Mouse (Mus musculus): ENCODE measurements at regions not wholly inside any gene's neighbourhood (a gene's known extent, or its start where the extent isn't known, plus 50 kb on each side); places are given as distances from the start of the nearest gene placed in this dataset.
A peak's percentile ranks its signal among the peaks of the same experiment; 100 is the strongest.

DNA sequence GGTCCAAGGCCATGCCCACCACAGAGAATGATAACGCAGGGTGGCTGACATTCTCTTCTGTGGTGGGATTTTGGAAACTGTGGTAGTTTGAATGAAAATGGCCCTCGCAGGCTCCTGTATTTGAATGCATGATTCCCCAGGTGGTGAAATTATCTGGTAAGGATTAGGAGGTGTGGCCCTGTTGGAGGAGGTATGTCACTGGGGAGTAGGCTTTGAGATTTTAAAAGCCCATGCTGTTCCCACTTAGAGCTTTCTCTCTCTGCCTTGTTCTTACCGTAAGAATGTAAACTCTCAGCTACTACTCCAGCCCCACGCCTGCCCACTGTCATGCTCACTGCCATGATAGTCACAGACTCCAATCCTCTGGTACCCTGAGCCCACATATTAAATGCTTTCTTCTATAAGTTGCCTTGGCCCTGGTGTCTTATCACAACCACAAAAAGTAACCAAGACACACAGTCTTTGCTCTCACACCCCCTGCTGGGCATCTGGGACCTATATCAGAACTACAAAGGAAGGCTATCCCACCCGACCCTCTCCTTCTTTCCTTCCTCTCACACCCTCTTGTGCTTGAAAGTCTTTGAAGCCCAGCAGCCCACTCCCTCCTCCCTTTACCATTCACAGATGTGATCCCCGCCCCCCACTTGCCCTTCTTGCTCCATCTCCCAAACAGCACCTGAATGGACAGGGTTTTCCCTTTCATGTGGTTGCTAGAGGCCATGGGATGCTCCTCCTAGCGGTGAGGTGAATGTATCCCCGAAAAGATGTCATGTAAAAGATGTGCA lies 118.1 kb upstream of the Slc22a12 start:
- no peaks in the 10 kb centered on the region for H3K9me3 ChIP-seq (replicated peaks; ENCODE audit: low read length)
- DNase-seq (ENCODE audit: extremely low read depth) = no peak
- no peak overlapping the region for H3K9ac ChIP-seq (ENCODE audit: insufficient read depth, low read depth)
- no peak overlapping the region for H3K27ac ChIP-seq (ENCODE audit: insufficient read depth, low read depth)
- H3K4me3 ChIP-seq (replicated peaks in 1 of 3; ENCODE audit: low read depth in 2 of 3, low read length in 2 of 3, poor library complexity in 1 of 3) = no peak overlapping the region
- in situ Hi-C loops (cut with MboI; ENCODE audit: low pct_ligation_motif_present, low pct_unique_long_range_greater_than_20kb, low sequenced_read_pairs) (no loop called here), dilution Hi-C loops (cut with MboI; ENCODE audit: extremely low pct_ligation_motif_present, extremely low pct_unique_long_range_greater_than_20kb, low sequenced_read_pairs) (no loop called here)
- no peaks in the 10 kb centered on the region for H3K36me3 ChIP-seq (replicated peaks in 1 of 2; ENCODE audit: control insufficient read depth in 1 of 2, insufficient read depth in 1 of 2, low read length in 1 of 2)
- H3K4me1 ChIP-seq (ENCODE audit: control insufficient read depth in 1 of 2, insufficient read depth in 2 of 2) = peaks cover 12 to 37% of the 10 kb centered on the region in 2 experiments
- TF ChIP-seq GABPA (IDR thresholded peaks at IDR 0.05; ENCODE audit: insufficient replicate concordance, low read depth, low read length) = no peak
- 0 out of 4 replicates have a peak, but pooled peaks of 1 of the 2 experiments have one; percentile 26 for TF ChIP-seq CTCF (conservative IDR thresholded peaks at IDR 0.05 in 1 of 2, IDR thresholded peaks at IDR 0.05 in 1 of 2; ENCODE audit: low read depth in 2 of 2, low read length in 2 of 2)
- H3K4me2 ChIP-seq (ENCODE audit: insufficient read depth, low read depth, poor library complexity, severe bottlenecking) = no peak overlapping the region
- no peaks in the 10 kb centered on the region for H3K27me3 ChIP-seq (replicated peaks)
- H3K79me2 ChIP-seq (replicated peaks; ENCODE audit: control insufficient read depth, extremely low read depth, insufficient read depth, poor library complexity, severe bottlenecking) = no peaks in the 10 kb centered on the region

DNA sequence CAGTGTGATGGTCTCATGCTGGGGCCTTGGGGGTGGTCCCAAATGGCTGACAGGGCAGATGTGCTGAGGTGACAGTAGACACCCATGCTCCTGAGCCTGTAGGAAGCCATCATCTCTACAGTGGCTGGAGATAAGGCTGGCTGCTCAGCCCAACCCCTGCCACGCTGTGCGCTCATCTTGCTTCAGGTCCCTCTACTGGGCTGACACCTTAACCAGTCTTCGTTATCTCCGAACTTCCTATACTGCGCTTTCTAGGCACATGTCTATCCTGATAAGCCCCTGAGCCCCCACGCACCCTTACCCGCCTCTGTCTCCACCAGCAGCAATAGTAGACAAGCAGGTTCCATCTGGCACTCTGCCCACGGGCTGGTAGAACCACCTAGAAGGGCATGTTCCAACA lies 117.3 kb upstream of the Slc22a12 start:
- no peaks in the 10 kb centered on the region for H3K27me3 ChIP-seq (replicated peaks)
- TF ChIP-seq SMC3 (IDR thresholded peaks at IDR 0.05; ENCODE audit: low read depth, low read length) (no peak), ETS1 (conservative IDR thresholded peaks at IDR 0.05; ENCODE audit: low read depth, low read length) (no peak), MYC (IDR thresholded peaks at IDR 0.05; ENCODE audit: low read depth, low read length) (no peak), ZKSCAN1 (IDR thresholded peaks at IDR 0.05; ENCODE audit: borderline replicate concordance, low read depth, low read length) (no peak), GABPA (IDR thresholded peaks at IDR 0.05; ENCODE audit: insufficient replicate concordance, low read depth, low read length) (no peak), TBP (conservative IDR thresholded peaks at IDR 0.05; ENCODE audit: low read depth, low read length) (no peak), UBTF (IDR thresholded peaks at IDR 0.05; ENCODE audit: low read depth, low read length) (no peak), EP300 (IDR thresholded peaks at IDR 0.05; ENCODE audit: low read length) (no peak), USF2 (conservative IDR thresholded peaks at IDR 0.05; ENCODE audit: low read depth, low read length) (no peak), IRF4 (IDR thresholded peaks at IDR 0.05; ENCODE audit: low read depth, low read length) (no peak), NELFE (IDR thresholded peaks at IDR 0.05; ENCODE audit: low read depth, low read length) (no peak), ZC3H11A (IDR thresholded peaks at IDR 0.05; ENCODE audit: low read depth, low read length) (no peak)

More for the DNA sequence above, 117.3 kb upstream of the Slc22a12 start:
- Histone ChIP-seq H3K4me2 (ENCODE audit: insufficient read depth, low read depth, poor library complexity, severe bottlenecking) (no peak overlapping the region), H3K4me3 (replicated peaks in 1 of 3; ENCODE audit: low read depth in 2 of 3, low read length in 2 of 3, poor library complexity in 1 of 3) (no peak overlapping the region), H3K9ac (ENCODE audit: insufficient read depth, low read depth) (no peak overlapping the region), H3K4me1 (ENCODE audit: control insufficient read depth in 1 of 2, insufficient read depth in 2 of 2) (peaks cover 8 to 30% of the 10 kb centered on the region in 2 experiments), H3K27ac (ENCODE audit: insufficient read depth, low read depth) (no peak overlapping the region), H3K36me3 (replicated peaks in 1 of 2; ENCODE audit: control insufficient read depth in 1 of 2, insufficient read depth in 1 of 2, low read length in 1 of 2) (no peaks in the 10 kb centered on the region), H3K9me3 (replicated peaks; ENCODE audit: low read length) (no peaks in the 10 kb centered on the region), H3K79me2 (replicated peaks; ENCODE audit: control insufficient read depth, extremely low read depth, insufficient read depth, poor library complexity, severe bottlenecking) (no peaks in the 10 kb centered on the region)
- dilution Hi-C loops (cut with MboI; ENCODE audit: extremely low pct_ligation_motif_present, extremely low pct_unique_long_range_greater_than_20kb, low sequenced_read_pairs) = no loop called here
- DNase-seq (ENCODE audit: extremely low read depth) = no peak
- in situ Hi-C loops (cut with MboI; ENCODE audit: low pct_ligation_motif_present, low pct_unique_long_range_greater_than_20kb, low sequenced_read_pairs) = no loop called here

All from CH12.LX (cell line).